Comparison of ENCODE assay signal across 12 mouse cellular contexts in genomic region chr8:83978200-83978599, GRCm38 (mm10). TPM values are rescaled to one million over a fixed set of nuclear protein-coding genes. Genes with fewer than 3 reads are reported as not detected.
DNase-seq lines count a peak whose midpoint lies in the region; ATAC-seq and TF ChIP-seq lines count a peak whose summit lies in the region.
"Had no signal": no experiment of that assay in that cellular context is flagged by ENCODE, and none has a peak within 500 bp of the region (broad histone marks: within the 10 kb centered on the region; RNA-seq: fewer than 3 reads in every experiment).

No protein-coding gene starts in this region.

- intact Hi-C loops in heart, postnatal 36 days (cut with DNase I) = no loop called here

- TF ChIP-seq CTCF in kidney, postnatal 0 days (IDR thresholded peaks at IDR 0.05; ENCODE audit: low read depth) = no peak

- peak overlapping the region; percentile 30 for H3K4me2 ChIP-seq in heart, embryonic 12.5 days
- H3K4me2 ChIP-seq in kidney, postnatal 0 days (ENCODE audit: low read length) = no peak overlapping the region
- H3K4me2 ChIP-seq in embryonic facial prominence, embryonic 13.5 days = no peak overlapping the region

- no peak for ATAC-seq in heart, embryonic 12.5 days (ENCODE audit: insufficient number of reproducible peaks, low FRiP score)
- ATAC-seq in kidney, postnatal 0 days (replicated peaks; ENCODE audit: low FRiP score, low read depth) = no peak
- ATAC-seq in embryonic facial prominence, embryonic 13.5 days (ENCODE audit: insufficient number of reproducible peaks, insufficient read depth, low FRiP score, low TSS enrichment, low read depth) = no peak
- ATAC-seq in monocyte, adult 5-6 weeks (replicated peaks; ENCODE audit: insufficient number of reproducible peaks, low FRiP score, low TSS enrichment, poor library complexity, severe bottlenecking) = no peak
- ATAC-seq: CD4-positive, CD25-positive, alpha-beta regulatory T cell, adult 4 months had no signal

- peak overlapping the region; percentile 49 for H3K27ac ChIP-seq in heart, embryonic 12.5 days (ENCODE audit: poor library complexity, severe bottlenecking)
- H3K27ac ChIP-seq in kidney, postnatal 0 days = peak overlapping the region; percentile 66; the same call in 1 of the 2 replicates
- H3K27ac ChIP-seq in ES-E14 (ENCODE audit: insufficient read depth, low read depth, low read length, poor library complexity, severe bottlenecking) = no peak overlapping the region
- 0 out of 2 replicates have a peak overlapping the region, but pooled peaks have one; percentile 7 for H3K27ac ChIP-seq in embryonic facial prominence, embryonic 13.5 days

- no peak overlapping the region for H3K4me3 ChIP-seq in heart, embryonic 12.5 days
- no peak overlapping the region for H3K4me3 ChIP-seq in kidney, postnatal 0 days (replicated peaks; ENCODE audit: low read depth, low read length)
- H3K4me3 ChIP-seq in ES-E14 (ENCODE audit: insufficient read depth in 1 of 2, low read depth in 1 of 2, low read length in 2 of 2, poor library complexity in 1 of 2, severe bottlenecking in 1 of 2) = no peak overlapping the region
- no peak overlapping the region for H3K4me3 ChIP-seq in embryonic facial prominence, embryonic 13.5 days

- H3K27me3 ChIP-seq in heart, embryonic 12.5 days (replicated peaks) = no peaks in the 10 kb centered on the region
- H3K27me3 ChIP-seq in kidney, postnatal 0 days (ENCODE audit: insufficient read depth, low read length) = no peaks in the 10 kb centered on the region
- H3K27me3 ChIP-seq in embryonic facial prominence, embryonic 13.5 days = no peaks in the 10 kb centered on the region

- 61% methylated on average over 9 of the region's 9 CpGs for WGBS in heart, embryonic 12.5 days
- 75% methylated on average over 9 of the region's 9 CpGs for WGBS in kidney, postnatal 0 days
- whole genome bisulfite sequencing in embryonic facial prominence, embryonic 13.5 days = 75% methylated on average over 9 of the region's 9 CpGs

- peaks cover 27% of the 10 kb centered on the region for H3K36me3 ChIP-seq in heart, embryonic 12.5 days
- H3K36me3 ChIP-seq in kidney, postnatal 0 days (ENCODE audit: insufficient read depth, low read length) = peaks cover 9% of the 10 kb centered on the region; the same call in 1 of the 2 replicates
- peaks cover 10% of the 10 kb centered on the region; the same call in 1 of the 2 replicates for H3K36me3 ChIP-seq in ES-E14 (ENCODE audit: control insufficient read depth, insufficient read depth, low read length, poor library complexity, severe bottlenecking)
- peaks cover 41% of the 10 kb centered on the region for H3K36me3 ChIP-seq in embryonic facial prominence, embryonic 13.5 days

- H3K9me3 ChIP-seq in heart, embryonic 12.5 days (replicated peaks) = no peaks in the 10 kb centered on the region
- H3K9me3 ChIP-seq in kidney, postnatal 0 days (replicated peaks; ENCODE audit: low read length) = no peaks in the 10 kb centered on the region
- no peaks in the 10 kb centered on the region for H3K9me3 ChIP-seq in ES-E14 (ENCODE audit: control insufficient read depth, insufficient read depth, low read depth, low read length)
- no peaks in the 10 kb centered on the region for H3K9me3 ChIP-seq in embryonic facial prominence, embryonic 13.5 days

- peak overlapping the region; percentile 54 for H3K9ac ChIP-seq in heart, embryonic 12.5 days
- H3K9ac ChIP-seq in kidney, postnatal 0 days (ENCODE audit: low read depth, low read length) = peak overlapping the region; percentile 42; the same call in 1 of the 2 replicates
- H3K9ac ChIP-seq in ES-E14 (ENCODE audit: insufficient read depth, low read depth, low read length, poor library complexity, severe bottlenecking) = 0 out of 2 replicates have a peak overlapping the region, but pooled peaks have one; percentile 12
- peak overlapping the region; percentile 40 for H3K9ac ChIP-seq in embryonic facial prominence, embryonic 13.5 days

- DNase-seq in heart, postnatal 36 days = no peak
- DNase-seq in kidney, postnatal 0 days (ENCODE audit: low spot score) = no peak
- DNase-seq in kidney, postnatal 14 days = no peak
- DNase-seq in ES-E14 (ENCODE audit: low read depth, low spot score) = no peak
- no peak for DNase-seq in right cerebral cortex, adult 2 months (ENCODE audit: low spot score in 2 of 2)
- DNase-seq: adrenal gland, adult 8-10 months; gastrocnemius, postnatal 36 days; thymus, postnatal 4 days had no signal

- H3K4me1 ChIP-seq in heart, embryonic 12.5 days (replicated peaks) = peaks cover 73% of the 10 kb centered on the region
- peaks cover 14% of the 10 kb centered on the region for H3K4me1 ChIP-seq in kidney, postnatal 0 days (replicated peaks; ENCODE audit: insufficient read depth, low read length)
- H3K4me1 ChIP-seq in ES-E14 (ENCODE audit: control insufficient read depth in 2 of 2, insufficient read depth in 2 of 2, low read length in 2 of 2, poor library complexity in 1 of 2) = peaks cover 2 to 6% of the 10 kb centered on the region in 2 experiments; a peak in 1 of 4 replicates
- peaks cover 31% of the 10 kb centered on the region for H3K4me1 ChIP-seq in embryonic facial prominence, embryonic 13.5 days

- in situ Hi-C loops in ES-E14 (cut with MboI; ENCODE audit: low sequenced_read_pairs in 2 of 2, unreplicated experiment in 2 of 2) = no loop called here

TF ChIP-seq in ES-E14, 5 proteins besides CTCF, POLR2A, EP300 and RAD21:
- TF ChIP-seq ZC3H11A (IDR thresholded peaks at IDR 0.05; ENCODE audit: borderline replicate concordance, low read depth, low read length) (no peak), HCFC1 (IDR thresholded peaks at IDR 0.05; ENCODE audit: borderline replicate concordance, insufficient read depth, low read length) (no peak), ZNF384 (IDR thresholded peaks at IDR 0.05; ENCODE audit: low read depth, low read length) (no peak), MAFK (IDR thresholded peaks at IDR 0.05; ENCODE audit: insufficient read depth, low read depth, low read length) (no peak), CHD2 (IDR thresholded peaks at IDR 0.05; ENCODE audit: low read depth, low read length) (no peak)

RNA-seq across cellular contexts. Expression of gene Prkaca, which starts 5.4 kb away (rescaled TPM):
- polyA plus RNA-seq in heart, embryonic 12.5 days (2016; fragmentation: Nextera tagmentation; extraction: Ambion mirVana) = 216 and 234 TPM in 2 replicates
- 100 to 1,000 TPM; 336 to 360 TPM for total RNA-seq in heart, postnatal 36 days (2021)
- polyA plus RNA-seq in kidney, postnatal 0 days (2015; fragmentation: Nextera tagmentation; extraction: Ambion mirVana) = 104 and 109 TPM in 2 replicates
- total RNA-seq in ES-E14 (2012; rRNA removed) = 19.4 and 31.4 TPM in 2 replicates
- 148 and 159 TPM in 2 replicates for polyA plus RNA-seq in embryonic facial prominence, embryonic 13.5 days (2015; fragmentation: Nextera tagmentation; extraction: Ambion mirVana)
- total RNA-seq in monocyte, adult 5-6 weeks (2017) = 14.5 to 24.5 TPM (median 18.8 TPM) in 3 replicates

RNA-seq across cellular contexts. Expression of gene Samd1, which starts 19.3 kb away (rescaled TPM):
- polyA plus RNA-seq in heart, embryonic 12.5 days (2016; fragmentation: Nextera tagmentation; extraction: Ambion mirVana) = 4.5 and 5.8 TPM in 2 replicates
- 10 to 100 TPM; 27.3 to 33.1 TPM for total RNA-seq in heart, postnatal 36 days (2021)
- 6.7 and 7.2 TPM in 2 replicates for polyA plus RNA-seq in kidney, postnatal 0 days (2015; fragmentation: Nextera tagmentation; extraction: Ambion mirVana)
- 125 and 191 TPM in 2 replicates for total RNA-seq in ES-E14 (2012; rRNA removed)
- polyA plus RNA-seq in embryonic facial prominence, embryonic 13.5 days (2015; fragmentation: Nextera tagmentation; extraction: Ambion mirVana) = 14.5 and 15.8 TPM in 2 replicates
- total RNA-seq in monocyte, adult 5-6 weeks (2017) = 26.3 to 44.6 TPM (median 35.4 TPM) in 3 replicates

RNA-seq across cellular contexts. Expression of gene Asf1b, which starts 22.9 kb away (rescaled TPM):
- polyA plus RNA-seq in heart, embryonic 12.5 days (2016; fragmentation: Nextera tagmentation; extraction: Ambion mirVana) = 55.0 and 58.3 TPM in 2 replicates
- 1 to 10 TPM; 1.2 to 2.4 TPM for total RNA-seq in heart, postnatal 36 days (2021)
- 23.0 and 27.8 TPM in 2 replicates for polyA plus RNA-seq in kidney, postnatal 0 days (2015; fragmentation: Nextera tagmentation; extraction: Ambion mirVana)
- total RNA-seq in ES-E14 (2012; rRNA removed) = 30.3 and 43.3 TPM in 2 replicates
- 58.0 and 61.3 TPM in 2 replicates for polyA plus RNA-seq in embryonic facial prominence, embryonic 13.5 days (2015; fragmentation: Nextera tagmentation; extraction: Ambion mirVana)
- 3.5 to 4.9 TPM (median 3.6 TPM) in 3 replicates for total RNA-seq in monocyte, adult 5-6 weeks (2017)

RNA-seq across cellular contexts. Expression of gene 1700067K01Rik, which starts 23.1 kb away (rescaled TPM):
- 0.22 and 0.54 TPM in 2 replicates for polyA plus RNA-seq in heart, embryonic 12.5 days (2016; fragmentation: Nextera tagmentation; extraction: Ambion mirVana)
- total RNA-seq in heart, postnatal 36 days (2021) = not detected
- polyA plus RNA-seq in kidney, postnatal 0 days (2015; fragmentation: Nextera tagmentation; extraction: Ambion mirVana) = 1.1 and 1.7 TPM in 2 replicates
- 1.2 and 1.8 TPM in 2 replicates for total RNA-seq in ES-E14 (2012; rRNA removed)
- 0.73 and 1.6 TPM in 2 replicates for polyA plus RNA-seq in embryonic facial prominence, embryonic 13.5 days (2015; fragmentation: Nextera tagmentation; extraction: Ambion mirVana)
- not detected in 3 replicates for total RNA-seq in monocyte, adult 5-6 weeks (2017)
- polyA plus RNA-seq: CD4-positive, CD25-positive, alpha-beta regulatory T cell, adult 4 months had no signal

RNA-seq across cellular contexts. Expression of gene Gm10644, which starts 23.2 kb away (rescaled TPM):
- 0.34 and 0.40 TPM in 2 replicates for polyA plus RNA-seq in heart, embryonic 12.5 days (2016; fragmentation: Nextera tagmentation; extraction: Ambion mirVana)
- under 1 TPM; 0.92 to 0.95 TPM for total RNA-seq in heart, postnatal 36 days (2021)
- 0.46 and 0.47 TPM in 2 replicates for polyA plus RNA-seq in kidney, postnatal 0 days (2015; fragmentation: Nextera tagmentation; extraction: Ambion mirVana)
- 1.8 and 3.1 TPM in 2 replicates for total RNA-seq in ES-E14 (2012; rRNA removed)
- polyA plus RNA-seq in embryonic facial prominence, embryonic 13.5 days (2015; fragmentation: Nextera tagmentation; extraction: Ambion mirVana) = 0.55 and 0.63 TPM in 2 replicates
- total RNA-seq in monocyte, adult 5-6 weeks (2017) = 0.10 to 0.58 TPM in 2 of 3 replicates, not detected in the other

Comparison
In these comparisons a context has a peak if more than half of its experiments do, and no peak if none do; other contexts are left out.
1. RNA of gene Prkaca, which starts 5.4 kb away (total RNA-seq): 336 to 360 TPM in heart, postnatal 36 days; 19.4 to 31.4 TPM in ES-E14 and 14.5 to 24.5 TPM in monocyte, adult 5-6 weeks; every median in the first group is over 10 times any median in the second.
2. Peak in every context shown above with its lines, with median percentiles within 50 percentile points of each other: H3K9ac ChIP-seq.